Mouse (Mus musculus) limb, embryonic 10.5 days (tissue): ENCODE data around the gene Ccdc170. TPM values are rescaled to one million over a fixed set of nuclear protein-coding genes. Genes with fewer than 3 reads are reported as not detected.
"Not testable (repeated sequence)": the region's sequence is repeated elsewhere in the genome, so short reads cannot be mapped to it uniquely, and the experiment has no call there.

ENCODE experiments used
- DNase-seq: peaks from one replicate; pipeline ENCODE4 v3.0.0-alpha.2; 2017; ENCODE audit warnings: low spot score
- H3K27ac ChIP-seq: fragments of 300-500 bp; sonication (generic); 2 replicates; pipeline ENCODE4 v1.5.1; 2016; ENCODE audit warnings: mild to moderate bottlenecking
- H3K27me3 ChIP-seq: fragments of 300-500 bp; sonication (generic); 2 replicates; pipeline ENCODE4 v1.6.1; 2016; ENCODE audit warnings: low read depth, mild to moderate bottlenecking; ENCODE audit not compliant: poor library complexity, severe bottlenecking
- H3K36me3 ChIP-seq: fragments of 300-500 bp; sonication (generic); 2 replicates; pipeline ENCODE4 v1.6.1; 2016; ENCODE audit warnings: mild to moderate bottlenecking, moderate library complexity
- H3K4me1 ChIP-seq: fragments of 300-500 bp; sonication (generic); 2 replicates; pipeline ENCODE4 v1.6.1; 2016
- H3K4me3 ChIP-seq: fragments of 300-500 bp; sonication (generic); 2 replicates; pipeline ENCODE4 v1.5.1; 2016; ENCODE audit warnings: mild to moderate bottlenecking, moderate library complexity
- H3K9me3 ChIP-seq: fragments of 300-500 bp; sonication (generic); replicated peaks from 2 replicates; pipeline ENCODE4 v1.6.1; 2016; ENCODE audit warnings: mild to moderate bottlenecking
- WGBS: fragments of 180-500 bp; shearing (Covaris S2); methylation state at CpG from one replicate; pipeline ENCODE4 v1.1.7; 2016; 5-methylcytosine and 5-hydroxymethylcytosine counted together
- polyA plus RNA-seq: library from polyadenylated mRNA; unstranded; fragments of >200 nt; fragmentation: Nextera tagmentation; extraction: Ambion mirVana; gene quantifications from 2 replicates; pipeline ENCODE4 v1.2.1, GENCODE M21; 2016

Gene Ccdc170
- polyA plus RNA-seq: 0.09 TPM in 1 of 2 replicates, not detected in the other

GRCm38 (mm10) chr10:4482355-4482754, at the start of gene Ccdc170:
Ccdc170 (plus strand) TSS chr10:4482502.
- Histone ChIP-seq H3K27ac (peak within 1 kb of the TSS; percentile 66), H3K36me3 (no peaks in the 10 kb centered on the region), H3K4me3 (no peak within 1 kb of the TSS), H3K27me3 (no peaks in the 10 kb centered on the region), H3K4me1 (peaks cover 22% of the 10 kb centered on the region), H3K9me3 (no peaks in the 10 kb centered on the region)
- no peak for DNase-seq
- 49% methylated on average over 11 of the region's 11 CpGs for WGBS

DNA sequence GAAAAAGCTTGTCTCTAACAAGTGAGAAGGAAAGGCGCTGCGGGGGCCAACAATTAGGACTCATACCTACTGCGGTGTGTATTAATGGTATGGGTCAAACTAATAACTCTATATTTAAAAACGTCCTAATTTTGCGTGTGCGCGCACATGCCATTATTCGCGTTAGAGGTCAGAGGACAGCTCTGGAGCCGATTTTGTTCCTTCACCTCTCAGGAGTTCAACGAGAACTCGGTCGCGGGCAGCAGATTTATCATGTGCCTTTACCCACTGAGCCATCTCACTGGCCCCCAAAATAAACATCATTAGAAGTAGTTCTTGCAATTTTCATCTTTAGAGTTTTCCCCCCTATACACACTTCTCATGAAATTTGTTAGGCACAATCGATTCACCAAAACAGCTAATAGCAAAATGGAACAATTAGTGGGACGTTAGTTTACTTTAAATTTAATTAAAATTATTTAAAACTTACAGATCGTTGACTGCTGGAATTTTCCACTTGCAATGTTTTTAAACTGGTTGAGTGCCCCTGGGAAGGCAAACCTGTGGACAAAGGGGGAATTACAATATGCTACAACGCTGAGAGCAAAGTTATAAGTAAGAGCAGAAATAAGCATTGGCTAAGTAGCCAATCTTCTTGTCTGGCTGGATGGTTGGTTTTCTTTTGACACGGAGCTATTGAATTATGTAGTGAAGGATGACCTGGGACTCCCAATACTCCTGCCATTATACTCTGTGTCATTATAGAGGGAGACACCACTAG, 49.1 kb upstream of the Ccdc170 start:
- 15% methylated on average over 19 of the region's 19 CpGs for WGBS
- H3K4me3 ChIP-seq: peak overlapping the region; percentile 70
- H3K9me3 ChIP-seq: no peaks in the 10 kb centered on the region
- peaks cover 15% of the 10 kb centered on the region for H3K4me1 ChIP-seq
- H3K27me3 ChIP-seq: no peaks in the 10 kb centered on the region
- DNase-seq: no peak
- H3K36me3 ChIP-seq: peaks cover 33% of the 10 kb centered on the region
- peak overlapping the region; percentile 90 for H3K27ac ChIP-seq

DNA sequence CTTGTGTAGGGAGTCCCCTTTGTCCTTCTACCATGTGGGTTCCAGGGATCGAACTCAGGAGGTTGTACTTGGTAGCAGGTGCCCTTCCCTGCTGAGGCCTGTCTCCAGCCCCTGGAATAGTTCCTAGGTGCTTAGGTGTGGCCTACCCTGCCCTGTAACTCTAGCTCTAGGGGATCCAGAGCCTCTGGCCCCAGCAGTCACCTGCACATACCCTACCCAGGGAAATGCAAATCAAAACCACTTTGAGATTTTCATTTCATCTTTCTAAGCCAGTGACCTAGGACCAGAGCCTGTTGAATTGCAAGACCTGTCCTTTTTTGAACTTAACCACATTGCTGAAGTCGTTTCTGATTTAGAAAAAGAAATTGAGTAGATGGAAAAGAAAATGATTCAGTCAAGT, 48.4 kb upstream of the Ccdc170 start:
- H3K9me3 ChIP-seq, H3K27ac ChIP-seq, H3K27me3 ChIP-seq, DNase-seq, H3K4me3 ChIP-seq: not testable (repeated sequence)
- 85% methylated on average over 2 of the region's 2 CpGs for WGBS
- Histone ChIP-seq H3K36me3 (peaks cover 36% of the 10 kb centered on the region), H3K4me1 (peaks cover 15% of the 10 kb centered on the region)

DNA sequence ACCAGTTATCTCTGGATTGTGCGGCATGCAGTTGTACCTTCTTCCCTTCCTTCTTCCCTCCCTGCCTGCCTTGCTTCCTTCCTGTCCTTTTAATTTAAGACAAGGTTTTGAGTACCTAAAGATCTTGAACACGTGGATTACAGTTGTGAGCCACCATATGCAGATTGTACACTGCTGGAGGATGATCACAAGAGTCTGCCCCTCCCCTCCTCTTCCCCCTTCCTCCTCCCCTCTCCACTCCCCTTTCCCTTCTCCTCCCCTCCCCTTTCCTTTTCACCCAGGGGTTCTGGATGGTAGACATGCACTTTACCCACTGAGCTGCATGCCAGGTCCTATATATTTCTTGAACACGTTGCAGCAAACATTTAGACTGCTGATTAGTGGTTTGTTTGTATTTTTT, 46.9 kb upstream of the Ccdc170 start:
- Histone ChIP-seq H3K9me3 (no peaks in the 10 kb centered on the region), H3K4me3 (no peak overlapping the region), H3K27me3 (no peaks in the 10 kb centered on the region), H3K36me3 (peaks cover 51% of the 10 kb centered on the region), H3K27ac (no peak overlapping the region), H3K4me1 (peaks cover 15% of the 10 kb centered on the region)
- WGBS: 88% methylated on average over 3 of the region's 3 CpGs
- no peak for DNase-seq

DNA sequence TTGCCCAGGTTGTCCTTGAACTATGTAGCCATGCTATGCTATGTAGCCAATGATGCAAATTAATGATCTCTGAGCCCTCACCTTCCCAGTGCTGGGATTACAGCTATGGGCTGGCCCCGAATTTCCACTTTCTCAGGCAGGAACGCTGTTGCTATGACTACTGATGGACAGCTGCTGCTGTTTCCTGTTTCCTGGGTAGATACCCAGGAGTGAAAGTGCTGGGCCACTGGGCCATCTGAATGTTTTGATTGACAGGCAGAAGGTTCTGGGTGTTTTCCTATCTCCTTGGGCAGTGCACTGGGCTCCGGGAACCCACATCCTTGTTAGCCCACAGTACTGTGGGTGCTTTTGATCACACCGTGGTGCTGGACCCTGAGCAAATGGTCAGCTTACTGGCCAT, 25.9 kb upstream of the Ccdc170 start:
- H3K4me3 ChIP-seq: no peak overlapping the region
- no peak overlapping the region for H3K27ac ChIP-seq
- no peaks in the 10 kb centered on the region for H3K4me1 ChIP-seq
- no peak for DNase-seq
- peaks cover 47% of the 10 kb centered on the region for H3K36me3 ChIP-seq
- 81% methylated on average over 4 of the region's 4 CpGs for WGBS
- H3K27me3 ChIP-seq: no peaks in the 10 kb centered on the region
- no peaks in the 10 kb centered on the region for H3K9me3 ChIP-seq

DNA sequence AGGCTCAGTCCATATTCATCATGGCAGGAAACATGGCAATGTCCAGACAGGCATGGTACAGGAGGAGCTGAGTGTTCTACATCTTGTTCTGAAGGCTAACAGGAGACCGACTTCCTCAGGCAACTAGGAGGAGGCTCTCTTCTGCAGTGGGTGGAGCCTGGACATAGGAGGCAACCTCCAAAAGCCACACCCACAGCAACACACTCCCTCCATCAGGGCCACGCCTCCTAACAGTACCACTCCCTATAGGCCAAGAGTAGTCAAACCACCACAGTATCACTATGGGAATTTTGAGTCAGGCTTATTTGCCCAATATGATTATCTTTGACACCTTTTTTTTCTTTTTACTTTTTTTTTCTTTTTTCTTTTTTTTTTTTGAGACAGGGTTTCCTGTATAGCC, 22.1 kb upstream of the Ccdc170 start:
- Histone ChIP-seq H3K27me3 (no peaks in the 10 kb centered on the region), H3K27ac (no peak overlapping the region), H3K4me1 (peaks cover 9% of the 10 kb centered on the region; the same call in 1 of the 2 replicates), H3K4me3 (no peak overlapping the region), H3K9me3 (no peaks in the 10 kb centered on the region), H3K36me3 (peaks cover 13% of the 10 kb centered on the region)
- DNase-seq: no peak
- WGBS: 94% methylated on average over 2 of the region's 2 CpGs

GRCm38 (mm10) chr10:4465799-4466198, 16.5 kb upstream of the Ccdc170 start:
- Histone ChIP-seq H3K4me1 (peaks cover 9% of the 10 kb centered on the region; the same call in 1 of the 2 replicates), H3K9me3 (no peaks in the 10 kb centered on the region), H3K4me3 (no peak overlapping the region), H3K36me3 (no peaks in the 10 kb centered on the region), H3K27ac (no peak overlapping the region), H3K27me3 (no peaks in the 10 kb centered on the region)
- WGBS: 77% methylated on average over 7 of the region's 7 CpGs
- DNase-seq: no peak

- DNase-seq: no peak
- no peaks in the 10 kb centered on the region for H3K9me3 ChIP-seq
- peaks cover 7% of the 10 kb centered on the region; the same call in 1 of the 2 replicates for H3K4me1 ChIP-seq
- H3K27me3 ChIP-seq: no peaks in the 10 kb centered on the region
- H3K4me3 ChIP-seq: no peak overlapping the region
- H3K36me3 ChIP-seq: no peaks in the 10 kb centered on the region
- no peak overlapping the region for H3K27ac ChIP-seq
- 91% methylated on average over 3 of the region's 3 CpGs for WGBS
These were observed 12.9 kb upstream of the Ccdc170 start for GRCm38 (mm10) chr10:4469406-4469805.

GRCm38 (mm10) chr10:4473591-4473993, 8.7 kb upstream of the Ccdc170 start:
- Histone ChIP-seq H3K4me3 (no peak overlapping the region), H3K27me3 (no peaks in the 10 kb centered on the region), H3K9me3 (no peaks in the 10 kb centered on the region), H3K36me3 (no peaks in the 10 kb centered on the region), H3K4me1 (no peaks in the 10 kb centered on the region), H3K27ac (no peak overlapping the region)
- DNase-seq: no peak
- WGBS: 69% methylated on average over 11 of the region's 11 CpGs

- Histone ChIP-seq H3K36me3 (no peaks in the 10 kb centered on the region), H3K4me3 (no peak overlapping the region), H3K4me1 (no peaks in the 10 kb centered on the region; the same call in 1 of the 2 replicates), H3K9me3 (no peaks in the 10 kb centered on the region), H3K27me3 (no peaks in the 10 kb centered on the region), H3K27ac (no peak overlapping the region)
- 94% methylated on average over 3 of the region's 3 CpGs for whole genome bisulfite sequencing
- DNase-seq: no peak
These were observed 6.9 kb upstream of the Ccdc170 start for GRCm38 (mm10) chr10:4475431-4475830.

- WGBS: 89% methylated on average over 5 of the region's 5 CpGs
- H3K4me3 ChIP-seq: no peak overlapping the region
- H3K27me3 ChIP-seq: no peaks in the 10 kb centered on the region
- no peaks in the 10 kb centered on the region for H3K36me3 ChIP-seq
- H3K27ac ChIP-seq: no peak overlapping the region
- peaks cover 11% of the 10 kb centered on the region for H3K4me1 ChIP-seq
- DNase-seq: no peak
- H3K9me3 ChIP-seq: no peaks in the 10 kb centered on the region
These were observed 5.7 kb upstream of the Ccdc170 start for GRCm38 (mm10) chr10:4476604-4477003.

- Histone ChIP-seq H3K4me3 (no peak overlapping the region), H3K36me3 (no peaks in the 10 kb centered on the region), H3K9me3 (no peaks in the 10 kb centered on the region), H3K4me1 (peaks cover 22% of the 10 kb centered on the region), H3K27ac (no peak overlapping the region), H3K27me3 (no peaks in the 10 kb centered on the region)
- DNase-seq: peak; percentile 41
- WGBS: 54% methylated on average over 3 of the region's 3 CpGs
These were observed 1.4 kb upstream of the Ccdc170 start for GRCm38 (mm10) chr10:4480929-4481328.

- DNase-seq: no peak
- Histone ChIP-seq H3K4me3 (no peak overlapping the region), H3K27ac (0 out of 2 replicates have a peak overlapping the region, but pooled peaks have one; percentile 66), H3K9me3 (no peaks in the 10 kb centered on the region), H3K27me3 (no peaks in the 10 kb centered on the region), H3K36me3 (no peaks in the 10 kb centered on the region), H3K4me1 (peaks cover 22% of the 10 kb centered on the region)
- 86% methylated on average over 8 of the region's 8 CpGs for WGBS
These were observed 607 bp upstream of the Ccdc170 start for GRCm38 (mm10) chr10:4481695-4482094.
